Mouse (Mus musculus) cerebellum, adult 11-12 months (tissue): Measurements from ENCODE around the gene Zfp607a.
"Not testable (repeated sequence)": the region's sequence is repeated elsewhere in the genome, so short reads cannot be mapped to it uniquely, and the experiment has no call there.

Experiments used
- DNase-seq: peaks from one replicate; pipeline ENCODE4 v3.0.0; 2022

Gene Zfp607a

DNA sequence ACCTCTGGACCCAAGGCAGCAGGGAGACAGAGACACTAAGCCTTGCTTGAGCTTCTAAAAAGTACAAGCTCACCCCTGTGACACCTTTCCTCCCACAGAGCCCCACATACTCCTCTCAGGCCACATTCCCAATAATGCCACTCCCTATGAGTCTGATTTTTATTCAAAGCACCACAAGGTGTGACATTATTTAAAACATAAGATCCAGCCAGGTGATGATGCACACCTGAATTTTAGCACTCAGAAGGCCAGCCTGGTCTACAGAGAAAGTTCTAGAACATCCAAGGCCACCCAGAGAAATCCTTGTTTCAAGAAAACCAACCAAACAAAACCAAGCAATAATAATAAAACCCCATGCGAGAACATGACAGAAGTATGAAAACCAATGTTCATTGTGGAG, at the start of gene Zfp607a:
Gene Zfp607a, plus strand, starts transcription at position 301 of the 400 bp plus-strand sequence.
- DNase-seq, result no peak

DNA sequence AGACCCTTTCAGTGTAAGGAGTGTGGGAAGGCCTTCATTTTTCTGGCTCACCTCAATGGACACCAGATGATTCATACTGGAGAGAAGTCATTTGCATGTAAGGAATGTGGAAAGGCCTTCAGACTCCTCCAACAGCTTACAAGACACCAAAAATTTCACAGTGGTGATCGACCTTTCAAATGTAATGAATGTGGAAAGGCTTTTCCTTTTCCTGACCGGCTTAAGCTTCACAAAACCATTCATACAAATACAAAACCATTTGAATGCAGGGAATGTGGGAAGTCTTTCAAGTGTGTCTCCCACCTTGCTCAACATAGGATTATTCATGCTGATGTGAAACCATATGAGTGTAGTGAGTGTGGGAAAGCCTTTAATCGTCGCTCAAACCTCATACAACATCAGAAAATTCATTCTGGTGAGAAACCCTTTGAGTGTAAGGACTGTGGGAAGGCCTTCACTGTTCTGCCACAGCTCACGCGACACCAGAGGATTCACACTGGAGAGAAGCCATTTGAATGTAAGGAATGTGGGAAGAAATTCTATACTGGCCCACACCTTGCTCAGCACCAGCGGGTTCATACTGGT, 38.7 kb upstream of the Zfp607a start:
- no peak for DNase-seq

DNA sequence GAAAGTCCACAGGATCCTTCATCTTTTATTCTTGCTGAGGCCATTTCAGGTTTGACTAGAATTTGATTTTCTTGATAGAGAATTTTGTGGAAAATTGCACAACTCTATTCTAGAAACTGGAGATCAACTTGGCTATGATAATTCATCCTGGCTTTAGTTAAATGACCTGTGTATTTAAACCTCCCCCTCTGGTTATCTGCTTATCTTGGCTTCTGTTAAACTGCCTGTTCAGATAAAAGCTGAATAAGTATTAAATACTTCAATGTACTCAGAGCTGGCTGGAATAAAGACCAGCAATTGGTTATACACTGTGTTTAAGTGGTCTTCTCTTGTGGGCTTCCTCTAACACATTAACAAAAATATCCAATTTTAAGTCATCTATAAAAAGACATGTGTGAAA, 34.7 kb upstream of the Zfp607a start:
- DNase-seq, result no peak

DNA sequence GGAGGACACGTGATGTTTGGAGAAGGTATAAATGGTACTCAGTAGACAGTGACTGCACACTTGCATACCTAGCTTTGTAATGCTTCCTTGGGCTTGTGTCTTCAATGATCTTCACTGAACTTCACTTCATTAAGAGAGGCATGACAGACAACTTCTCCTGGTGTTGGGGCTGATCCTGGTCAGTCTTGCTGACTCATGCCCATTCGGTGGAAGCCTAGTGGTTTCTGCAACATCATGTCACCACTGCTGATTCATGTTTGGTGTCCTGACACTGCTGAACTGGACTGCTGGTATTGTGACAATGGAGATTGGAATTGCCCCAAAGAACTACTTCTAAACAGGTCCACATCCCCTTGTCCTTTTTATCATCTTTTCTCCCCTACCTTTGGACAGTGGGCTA, 23.2 kb upstream of the Zfp607a start:
- no peak for DNase-seq

DNA sequence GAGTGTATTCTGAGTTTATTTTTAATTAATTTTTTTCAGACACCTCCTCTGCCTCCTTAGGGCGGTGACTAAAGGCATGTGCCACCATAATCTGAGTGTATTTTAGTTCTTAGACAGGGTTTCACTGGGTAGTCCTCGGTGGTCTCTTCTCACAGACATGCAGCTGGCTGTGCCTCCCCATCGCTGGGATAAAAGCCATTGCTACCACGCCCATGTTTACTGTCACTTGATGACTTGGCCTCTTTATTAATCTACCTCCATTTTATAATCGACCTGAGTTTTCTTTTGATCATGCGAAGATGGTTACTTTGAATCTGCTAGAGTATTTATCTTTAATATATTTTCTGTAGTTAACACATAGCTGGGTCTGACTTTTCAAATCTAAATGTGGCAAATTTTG, 19.4 kb upstream of the Zfp607a start:
- DNase-seq, result no peak

DNA sequence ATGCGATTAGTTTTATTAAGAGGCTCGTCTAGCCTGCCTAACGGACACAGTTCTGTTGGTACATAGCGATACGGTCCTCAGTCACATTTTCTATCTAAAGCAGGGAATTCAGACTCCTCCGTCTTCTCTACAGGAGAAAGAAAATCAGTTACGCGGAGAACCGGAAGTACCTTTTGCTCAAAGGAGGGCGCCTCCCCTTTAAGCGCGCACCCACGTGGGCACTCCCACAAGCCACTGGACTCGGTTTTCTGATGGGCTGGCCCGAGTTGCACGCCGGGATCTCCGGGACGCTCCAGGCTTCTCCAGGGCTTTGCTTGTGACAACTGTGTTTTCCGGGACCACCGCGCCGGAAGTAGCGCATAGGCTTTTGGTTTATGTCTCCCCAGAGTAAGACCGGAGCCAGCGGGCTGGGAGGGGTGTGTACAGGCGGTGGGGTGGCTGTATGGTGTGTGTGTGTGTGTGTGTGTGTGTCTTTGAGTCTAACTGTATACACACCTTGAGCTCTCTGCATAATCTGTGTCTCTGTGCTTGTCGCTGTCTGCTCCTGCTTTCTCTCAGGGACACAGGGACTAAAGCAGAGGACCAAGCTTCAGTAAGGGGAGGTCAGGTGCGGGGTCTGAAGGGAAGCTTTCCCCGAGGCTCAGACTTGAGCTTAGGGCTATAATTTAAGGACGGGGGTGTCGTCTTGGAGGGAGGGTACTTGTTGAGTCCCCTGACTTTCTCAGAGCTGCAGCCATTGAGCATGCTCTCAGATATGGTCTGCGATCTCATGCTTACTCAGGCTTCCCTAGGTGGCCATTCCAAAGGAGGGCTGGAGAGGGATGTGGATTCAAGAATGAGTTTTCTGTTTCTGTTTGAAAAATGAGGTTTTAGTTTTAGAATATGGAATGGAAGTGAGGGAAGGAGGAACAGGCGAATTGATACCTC, 18.7 kb upstream of the Zfp607a start, which contains the start of gene Zfp59:
Gene Zfp59, plus strand, starts transcription at position 285 of the 927 bp plus-strand sequence.
- DNase-seq, result peak; percentile 84

DNA sequence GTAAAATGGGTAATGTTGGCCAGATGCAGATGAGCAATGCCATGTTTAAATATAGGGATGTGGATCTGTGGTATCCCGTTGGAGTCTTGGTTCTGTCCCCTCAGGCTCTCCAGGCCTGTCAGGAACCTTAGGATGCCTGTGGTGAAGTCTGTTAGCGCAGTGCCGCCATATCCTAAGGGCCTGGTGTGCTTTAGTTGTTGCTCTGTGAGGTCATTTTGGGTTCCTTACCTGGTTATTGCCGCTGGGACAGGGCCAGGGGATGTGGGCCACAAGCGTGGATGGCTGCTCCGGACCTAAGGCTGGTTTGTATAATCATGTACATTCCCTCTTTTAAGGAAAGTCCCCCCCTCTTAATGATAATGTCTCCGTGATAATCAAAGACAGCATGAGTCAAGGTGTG, 17.7 kb upstream of the Zfp607a start:
- DNase-seq, result no peak

DNA sequence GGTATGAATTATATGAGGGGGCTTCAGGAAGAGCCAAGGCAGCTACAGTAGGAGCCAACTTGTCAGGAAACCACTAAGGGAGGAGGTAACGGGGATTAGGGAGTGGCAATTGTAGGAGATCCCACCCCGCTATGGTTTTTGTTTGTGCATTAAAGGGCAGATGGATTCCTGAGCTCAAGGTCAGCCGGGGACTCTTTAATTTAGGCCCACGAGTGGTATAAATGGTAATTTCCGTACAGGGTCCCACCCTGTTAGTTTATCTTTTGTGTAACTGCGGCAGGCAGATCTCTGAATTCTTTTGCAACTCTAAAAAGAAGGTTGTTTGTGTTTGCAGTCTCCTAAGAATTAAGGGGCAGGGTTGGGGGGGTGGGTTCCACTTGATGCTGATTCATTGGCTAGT, 17.2 kb upstream of the Zfp607a start:
- DNase-seq, result no peak

DNA sequence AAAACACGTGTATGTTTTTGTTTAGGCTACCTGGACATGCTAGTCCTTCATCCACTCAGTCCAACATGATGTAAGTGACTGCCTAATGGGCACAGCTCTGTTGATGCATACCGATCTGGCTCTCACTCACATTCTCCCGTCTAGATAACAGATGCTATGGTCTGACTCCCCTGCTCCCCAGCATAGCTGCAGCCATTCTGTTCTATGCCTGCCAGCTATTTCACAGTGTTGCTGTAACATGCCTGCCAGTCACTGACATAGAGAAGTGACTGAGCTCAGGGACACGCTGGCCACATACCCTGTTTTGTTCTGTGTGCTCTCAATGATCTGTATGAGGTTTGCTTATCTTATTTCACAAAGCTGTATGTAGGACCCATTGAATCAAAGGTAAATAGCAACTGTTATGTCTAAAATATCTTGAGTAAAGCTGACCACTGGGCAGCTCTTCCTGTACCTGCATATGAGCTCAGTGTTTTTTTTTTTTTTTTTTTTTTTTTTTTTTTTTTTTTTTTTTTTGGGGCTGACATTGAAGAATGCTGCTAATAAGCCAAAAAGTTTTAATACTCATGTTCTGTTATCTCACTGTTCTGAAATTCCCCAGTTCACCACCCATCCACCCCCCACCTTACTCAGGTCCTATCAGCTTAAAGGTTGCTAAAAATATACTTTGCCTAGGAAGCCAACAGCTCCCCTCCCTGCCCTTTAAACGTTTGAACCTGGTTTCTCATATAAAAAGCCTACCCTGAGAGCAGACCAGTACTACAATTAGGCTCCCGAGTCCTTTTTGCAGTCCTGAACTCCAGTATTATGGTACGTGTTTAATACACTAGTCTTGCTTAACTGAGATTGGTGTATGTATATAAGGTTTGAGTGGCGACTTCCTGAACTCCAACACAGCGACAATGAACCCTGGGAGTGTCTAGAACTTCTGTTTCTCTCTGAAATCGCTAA, 2.2 kb downstream of the Zfp607a start:
- DNase-seq, result no peak

DNA sequence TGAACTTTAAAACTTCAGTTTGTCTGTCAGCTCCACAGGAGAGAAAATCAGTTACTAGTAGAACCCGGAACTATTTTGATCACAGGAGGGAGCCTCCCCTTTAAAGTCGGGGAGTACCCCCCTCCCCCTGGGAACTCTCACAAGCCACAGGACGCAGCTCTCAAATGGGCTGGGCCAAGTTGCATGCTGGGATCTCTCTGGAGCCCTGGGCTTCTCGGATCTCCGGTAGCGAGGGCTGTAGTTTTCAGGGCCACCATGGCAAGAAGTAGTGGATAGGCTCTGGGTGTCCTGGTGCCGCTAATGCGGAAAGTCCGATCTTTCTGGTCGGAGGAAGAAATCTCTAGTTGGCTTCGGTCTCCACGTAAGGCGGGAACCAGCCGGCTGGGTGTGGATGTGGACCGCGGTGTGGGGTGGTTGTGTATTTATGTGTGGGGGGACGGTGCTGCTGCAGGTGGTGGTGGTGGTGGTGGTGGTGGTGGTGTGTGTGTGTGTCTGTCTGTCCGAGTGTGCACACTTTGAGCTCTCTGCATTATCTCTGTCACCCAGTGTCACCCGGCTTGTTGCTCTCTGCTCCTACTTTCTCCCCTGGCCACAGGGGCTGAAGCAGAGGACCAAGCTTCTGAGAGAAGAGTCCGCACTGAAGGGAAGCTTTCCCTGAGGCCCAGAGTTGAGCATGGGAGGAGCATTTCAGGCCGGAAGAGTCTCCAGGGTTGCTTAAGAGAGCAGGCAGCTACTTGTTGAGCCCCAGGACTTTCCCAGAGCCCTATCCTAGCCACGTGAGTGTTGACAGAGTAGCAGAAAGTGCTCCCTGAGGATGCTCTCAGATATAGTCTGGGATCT, 3.3 kb downstream of the Zfp607a start:
- DNase-seq, result no peak

DNA sequence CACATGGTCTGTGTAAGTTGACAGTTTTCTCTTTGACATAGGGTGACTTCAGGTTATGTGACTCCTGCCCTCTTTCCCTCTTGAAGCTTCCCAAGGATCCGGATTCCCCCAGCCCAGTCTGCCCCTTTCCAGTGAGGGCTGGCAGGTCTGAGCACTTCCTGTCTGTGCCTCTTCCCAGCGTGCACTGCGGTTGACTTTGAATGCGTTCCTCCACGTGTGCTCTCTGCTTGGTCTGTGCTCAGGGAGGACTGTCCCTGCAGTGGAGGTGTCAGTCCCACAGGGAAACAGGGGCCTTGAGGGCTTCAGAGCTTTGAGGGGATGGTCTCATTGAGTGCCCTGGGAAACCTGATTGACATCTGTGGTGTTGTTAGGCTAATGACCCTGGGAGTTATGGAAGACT, 5.3 kb downstream of the Zfp607a start:
- not testable (repeated sequence) for DNase-seq

DNA sequence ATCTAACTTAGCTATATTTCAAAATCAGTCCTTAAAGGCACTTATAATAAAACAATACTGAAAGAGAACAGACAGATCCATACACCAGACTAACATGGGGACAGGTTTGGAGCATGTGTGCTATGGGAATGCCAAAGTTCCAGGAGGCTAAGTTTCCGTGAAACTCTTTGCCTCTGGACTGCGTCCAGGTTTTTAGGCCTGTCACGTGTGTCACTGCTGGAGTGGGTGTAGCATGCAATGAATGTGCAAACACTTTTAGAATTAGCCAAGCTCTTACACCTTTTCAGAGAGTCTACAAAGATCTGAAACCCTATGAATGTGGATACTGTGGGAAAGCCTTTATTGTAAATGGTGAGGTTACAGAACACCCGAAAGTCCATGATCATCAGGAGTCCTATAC, 24.4 kb downstream of the Zfp607a start:
- DNase-seq, result no peak

DNA sequence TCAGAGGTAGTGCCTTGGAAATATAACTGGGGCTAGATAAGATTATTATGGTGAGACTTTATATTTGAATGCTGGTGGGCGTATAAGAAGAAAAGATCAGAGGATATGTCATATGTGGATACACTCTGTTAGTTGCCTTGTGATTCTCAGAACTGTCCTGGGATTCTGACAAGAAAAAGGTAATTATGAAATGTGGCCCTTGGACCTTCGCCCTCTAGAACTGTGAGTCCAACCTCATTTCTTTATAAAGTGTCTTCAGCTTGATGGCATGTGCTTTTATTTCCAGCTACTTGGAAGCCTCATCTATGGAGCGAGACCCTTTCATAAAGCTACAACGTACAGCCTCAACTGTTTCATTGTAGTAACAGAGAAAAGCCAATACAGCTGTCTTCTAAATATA, 43.3 kb downstream of the Zfp607a start:
- no peak for DNase-seq

DNA sequence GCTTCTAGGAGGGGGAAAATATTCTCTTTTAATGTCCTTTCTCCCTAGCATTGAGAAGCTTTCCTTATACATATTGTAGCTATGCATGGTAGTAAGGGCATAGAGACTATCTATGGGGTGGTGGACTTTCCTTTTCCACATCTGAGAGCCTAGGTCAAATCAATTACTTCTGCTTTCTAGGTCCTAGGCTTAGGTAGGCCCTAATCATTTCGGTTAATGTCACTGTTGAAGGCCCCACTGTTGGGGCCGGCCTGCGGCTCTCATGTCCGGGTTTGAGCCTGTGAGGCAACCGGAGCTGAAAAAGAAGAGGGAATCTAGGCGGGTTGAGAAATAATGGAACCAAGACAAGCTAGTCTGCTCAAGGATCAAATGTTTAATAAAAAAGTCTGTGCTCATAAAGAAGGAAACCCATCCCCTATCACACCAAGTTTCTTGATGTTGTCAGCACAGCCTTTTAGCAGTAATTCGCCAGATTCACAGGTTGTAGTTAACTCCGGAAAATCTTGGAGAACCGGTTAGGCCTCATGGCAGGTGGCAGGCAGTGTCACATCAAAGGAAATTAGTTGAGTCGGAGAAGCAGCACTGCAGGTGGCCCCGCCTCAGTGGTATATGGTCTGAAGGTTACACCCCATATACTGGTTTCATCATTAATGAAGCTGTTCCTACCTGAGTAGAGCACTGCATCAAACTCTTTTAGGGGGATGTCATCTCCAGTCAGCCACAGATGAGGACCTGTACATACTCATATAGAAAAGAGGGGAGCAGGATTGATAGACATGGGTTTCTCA, 47.9 kb downstream of the Zfp607a start:
- DNase-seq, result no peak

DNA sequence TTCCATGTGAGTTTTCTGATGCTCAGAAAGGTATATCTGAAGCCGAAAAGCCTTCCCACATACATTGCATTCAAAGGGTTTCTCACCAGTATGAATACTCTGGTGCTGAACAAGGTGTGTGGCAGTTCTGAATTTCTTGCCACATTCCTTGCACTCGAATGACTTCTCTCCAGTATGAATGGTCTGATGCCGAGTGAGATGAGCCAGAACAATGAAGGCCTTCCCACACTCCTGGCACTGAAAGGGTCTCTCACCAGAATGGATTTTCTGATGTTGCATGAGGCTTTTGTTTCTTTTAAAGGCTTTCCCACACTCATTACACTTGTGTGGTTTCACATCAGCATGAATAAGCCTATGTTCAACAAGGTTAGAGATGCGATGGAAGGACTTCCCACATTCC, 53.6 kb downstream of the Zfp607a start:
- not testable (repeated sequence) for DNase-seq

DNA sequence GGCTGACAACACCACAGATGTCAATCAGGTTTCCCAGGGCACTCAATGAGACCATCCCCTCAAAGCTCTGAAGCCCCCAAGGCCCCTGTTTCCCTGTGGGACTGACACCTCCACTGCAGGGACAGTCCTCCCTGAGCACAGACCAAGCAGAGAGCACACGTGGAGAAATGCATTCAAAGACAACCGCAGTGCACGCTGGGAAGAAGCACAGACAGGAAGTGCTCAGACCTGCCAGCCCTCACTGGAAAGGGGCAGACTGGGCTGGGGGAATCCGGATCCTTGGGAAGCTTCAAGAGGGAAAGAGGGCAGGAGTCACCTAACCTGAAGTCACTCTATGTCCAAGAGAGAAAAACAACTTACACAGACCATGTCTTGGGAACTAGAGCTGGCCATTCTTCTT, 69.7 kb downstream of the Zfp607a start:
- not testable (repeated sequence) for DNase-seq

DNA sequence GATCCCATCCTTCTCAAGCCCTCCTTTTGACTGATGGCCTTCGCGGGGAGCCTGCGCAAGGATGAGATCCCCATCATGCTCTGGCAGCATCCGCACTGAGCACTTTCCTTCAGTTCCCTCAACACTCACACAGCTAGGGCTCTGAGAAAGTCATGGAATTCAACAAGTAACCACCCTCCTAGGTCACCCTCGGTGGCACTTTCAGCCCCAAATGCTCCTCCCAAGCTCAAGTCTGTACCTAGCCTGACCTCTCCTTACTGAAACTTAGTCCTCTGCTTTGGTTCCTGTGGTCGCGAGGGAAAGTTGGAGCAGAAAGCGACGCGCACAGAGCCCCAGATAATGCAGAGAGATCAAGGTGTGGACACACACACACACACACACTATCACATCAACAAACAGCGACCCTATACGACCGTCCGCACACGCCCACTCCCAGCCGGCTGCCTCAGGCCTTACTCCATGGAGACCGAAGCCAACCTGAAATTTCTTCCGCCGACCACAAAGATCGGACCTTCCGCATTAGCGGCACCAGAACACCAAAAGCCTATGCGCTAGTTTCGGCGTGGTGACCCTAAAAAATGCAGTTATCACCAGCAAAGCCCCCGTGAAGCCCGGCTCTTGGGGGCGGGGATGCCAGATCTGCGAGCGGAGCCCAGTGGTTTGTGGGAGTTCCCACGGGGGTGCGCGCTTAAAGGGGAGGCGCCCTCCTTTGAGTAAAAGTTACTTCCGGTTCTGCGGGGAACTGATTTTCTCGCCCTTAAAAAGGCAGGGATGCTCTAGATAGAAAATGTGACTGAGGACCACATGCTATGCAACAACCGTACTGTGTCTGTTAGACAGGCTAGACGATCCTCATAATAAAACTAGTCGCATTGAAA, 71.7 kb downstream of the Zfp607a start, which contains the start of gene Zfp974:
Gene Zfp974, minus strand, starts transcription at position 643 of the 878 bp plus-strand sequence.
- DNase-seq, result peak; percentile 46
